Mouse (Mus musculus) regulatory T cell (primary cell): Measurements from ENCODE around the gene Acap1.
"Not testable (repeated sequence)": the region's sequence is repeated elsewhere in the genome, so short reads cannot be mapped to it uniquely, and the experiment has no call there.

Experiments
- in situ Hi-C: fragments of 300-600 bp; cut with MboI, MseI; formaldehyde crosslinking; loops from one replicate; pipeline ENCODE4 v1.15.1; 2025; ENCODE audit warnings: high pct_unique_total_duplicates

Gene Acap1

DNA sequence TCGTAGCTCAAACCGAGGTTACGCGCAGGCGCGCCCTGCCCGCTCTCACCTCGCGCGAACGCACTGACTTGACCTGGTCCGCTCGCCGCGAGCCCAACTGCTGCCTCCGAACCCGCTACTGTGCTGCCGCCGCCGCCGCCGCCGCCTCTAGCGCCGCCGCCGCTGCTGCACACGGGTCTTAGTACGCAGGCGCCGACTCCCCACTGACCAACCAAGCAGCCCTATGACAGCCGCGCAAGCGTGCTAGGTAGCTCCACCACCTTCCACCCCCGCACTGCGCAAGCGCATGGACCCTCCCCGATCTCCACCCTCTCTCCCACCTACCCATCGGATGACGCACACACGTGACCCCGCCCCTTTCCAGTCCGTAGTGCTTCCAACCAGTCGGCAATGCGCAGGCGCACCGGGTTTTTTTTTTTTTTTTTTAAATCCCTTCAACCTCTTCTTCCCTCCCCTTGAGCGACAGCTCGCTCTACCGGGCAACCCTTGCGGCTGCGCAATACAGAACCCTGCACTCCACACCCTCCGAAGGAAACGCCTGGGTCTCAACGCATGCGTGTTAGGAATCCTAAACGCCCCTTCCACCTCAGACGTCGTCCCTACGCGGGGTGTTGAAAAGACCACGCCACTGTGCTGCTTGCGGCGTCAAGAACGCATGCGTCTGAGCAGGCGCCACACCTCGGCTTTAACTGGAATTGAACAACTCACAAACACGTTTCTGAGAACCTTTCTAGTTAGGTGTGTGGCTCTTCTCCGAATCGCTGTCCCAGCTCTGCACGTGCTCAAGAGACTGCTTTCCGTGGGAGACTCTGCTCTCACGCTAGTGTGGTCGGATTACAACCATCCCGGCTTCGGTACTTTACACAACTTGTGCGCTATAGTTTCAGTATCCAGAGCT, 26.0 kb upstream of the Acap1 start, which contains the start of gene Eif5a:
Gene Eif5a (minus strand): TSS at position 845 of the 898 bp plus-strand sequence.
- in situ Hi-C loops = no loop called here

DNA sequence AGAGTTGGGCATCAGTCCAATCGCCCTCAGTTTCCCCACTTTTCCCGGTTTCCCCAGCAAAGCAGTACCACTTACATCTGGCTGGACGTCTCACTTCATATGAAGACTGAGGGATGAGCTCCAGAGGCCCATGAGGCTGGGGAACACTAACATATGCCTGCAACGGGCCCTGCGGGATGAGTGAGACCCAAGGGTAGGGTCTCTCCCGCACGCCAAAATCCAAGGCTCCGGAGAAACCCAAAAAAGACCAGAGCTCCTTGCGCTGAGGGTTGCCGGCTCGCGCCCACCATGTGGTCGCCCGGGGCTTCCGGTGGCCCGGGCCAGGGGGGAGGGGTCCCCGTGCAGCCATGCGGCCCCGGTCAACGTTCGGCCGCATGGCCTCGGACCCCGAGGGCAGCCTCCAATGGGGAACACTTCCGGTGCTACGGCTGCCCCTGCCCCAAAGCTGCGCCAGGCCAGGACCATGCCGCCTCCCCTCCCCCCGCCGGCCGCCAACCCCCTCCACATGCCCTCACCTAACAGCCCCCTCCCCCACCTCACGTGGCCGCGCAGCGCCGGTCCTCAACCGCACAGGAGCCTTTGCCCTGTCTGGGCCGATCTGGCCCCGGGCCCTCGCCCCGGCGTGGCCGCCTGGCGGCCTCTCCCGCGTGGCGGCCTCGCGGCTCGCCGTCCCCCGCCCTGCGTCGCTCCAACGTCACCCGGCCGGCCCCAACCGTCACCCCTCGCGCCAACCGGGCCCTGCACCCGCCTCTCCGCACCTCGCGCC, 25.1 kb upstream of the Acap1 start:
- in situ Hi-C loops = no loop called here

DNA sequence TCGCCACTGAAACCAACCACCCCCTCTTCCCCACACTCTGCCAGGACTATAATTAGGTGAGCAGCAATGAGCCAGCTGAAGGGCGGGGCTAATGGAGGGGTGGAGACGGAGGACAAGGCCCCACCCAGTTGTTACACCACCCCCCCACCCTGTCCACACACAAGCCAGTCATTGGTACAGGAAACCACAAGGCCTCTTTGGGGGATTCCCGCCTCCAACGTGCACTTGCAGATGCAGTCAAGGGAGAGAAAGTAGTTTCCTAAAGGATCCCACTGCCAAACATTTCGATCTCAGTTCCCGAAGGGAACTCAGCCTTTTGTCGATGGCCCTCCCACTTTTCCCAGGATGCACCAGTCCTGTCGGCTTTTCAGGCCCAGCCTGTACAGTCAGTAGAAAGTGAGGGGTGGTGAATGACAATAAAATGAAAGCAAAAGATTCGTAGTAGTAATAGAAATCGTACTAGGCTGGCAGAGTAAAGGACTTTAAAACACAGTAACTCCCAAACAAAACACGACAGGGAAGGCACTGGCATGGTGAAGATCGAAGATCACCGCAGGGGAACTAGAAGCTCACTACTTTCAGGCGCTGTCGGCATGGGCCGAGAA, 24.4 kb upstream of the Acap1 start:
- in situ Hi-C loops = no loop called here

DNA sequence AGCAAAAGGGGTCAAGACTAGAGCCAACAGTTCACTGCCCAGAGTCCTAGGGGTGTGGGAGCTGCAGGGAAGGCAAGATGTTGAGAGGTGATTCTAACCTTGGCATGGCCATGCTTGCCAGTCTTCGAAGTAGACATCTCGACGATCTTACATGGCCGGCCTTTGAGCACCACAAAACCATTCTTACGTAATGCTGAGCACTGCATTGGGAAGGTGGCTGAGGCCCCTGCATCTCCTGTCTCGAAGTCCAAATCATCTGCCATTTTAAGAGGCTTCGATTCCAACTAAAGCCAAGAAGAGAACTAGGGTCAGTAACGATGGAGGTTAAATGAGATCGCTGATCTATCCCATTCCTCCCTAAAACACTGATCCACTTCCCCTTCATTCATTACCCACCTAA, 23.7 kb upstream of the Acap1 start:
- in situ Hi-C loops = no loop called here

DNA sequence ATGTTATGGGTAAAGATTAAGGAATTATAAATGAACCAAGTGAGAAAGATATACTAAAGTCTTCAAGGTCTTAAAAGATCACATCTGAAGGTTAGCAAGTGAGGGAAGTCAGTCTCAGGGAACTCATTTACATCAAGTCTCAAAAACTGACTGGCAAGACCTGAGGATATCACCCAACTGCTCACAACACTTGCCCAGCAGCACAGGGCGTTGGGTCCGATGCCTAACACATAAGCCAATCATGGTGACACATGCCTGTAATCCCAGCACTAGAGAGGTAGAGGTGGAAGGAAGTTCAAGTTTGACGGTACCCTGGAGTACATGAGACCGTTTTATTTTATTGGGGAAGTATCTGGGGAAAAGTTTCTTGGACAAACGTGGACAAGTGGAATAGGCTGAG, 22.8 kb upstream of the Acap1 start:
- in situ Hi-C loops = no loop called here

DNA sequence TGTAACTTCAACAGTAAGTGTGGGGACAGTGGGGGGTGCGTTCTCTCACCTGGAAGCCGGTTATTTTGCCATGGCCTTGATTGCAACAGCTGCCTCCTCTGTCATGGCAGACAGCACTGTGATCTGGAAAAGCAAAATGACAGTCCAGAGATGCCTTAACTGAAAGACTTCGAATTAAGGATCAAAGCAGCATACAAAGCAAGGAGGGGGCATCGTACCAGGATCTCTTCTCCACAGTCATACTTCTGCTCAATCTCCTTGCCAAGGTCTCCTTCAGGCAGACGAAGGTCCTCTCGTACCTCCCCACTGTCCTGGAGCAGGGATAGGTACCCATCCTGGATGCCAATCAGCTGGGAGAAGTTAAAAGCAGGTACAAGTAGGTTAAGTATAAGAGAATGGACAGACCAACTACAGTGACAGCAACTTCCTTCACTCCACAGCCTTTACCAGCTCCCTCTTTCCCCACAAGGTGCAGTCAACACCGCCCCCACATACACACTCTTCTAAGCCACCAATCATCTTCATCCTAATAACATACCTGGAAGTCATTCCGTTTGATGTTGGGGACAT, 22.1 kb upstream of the Acap1 start:
- in situ Hi-C loops = no loop called here

DNA sequence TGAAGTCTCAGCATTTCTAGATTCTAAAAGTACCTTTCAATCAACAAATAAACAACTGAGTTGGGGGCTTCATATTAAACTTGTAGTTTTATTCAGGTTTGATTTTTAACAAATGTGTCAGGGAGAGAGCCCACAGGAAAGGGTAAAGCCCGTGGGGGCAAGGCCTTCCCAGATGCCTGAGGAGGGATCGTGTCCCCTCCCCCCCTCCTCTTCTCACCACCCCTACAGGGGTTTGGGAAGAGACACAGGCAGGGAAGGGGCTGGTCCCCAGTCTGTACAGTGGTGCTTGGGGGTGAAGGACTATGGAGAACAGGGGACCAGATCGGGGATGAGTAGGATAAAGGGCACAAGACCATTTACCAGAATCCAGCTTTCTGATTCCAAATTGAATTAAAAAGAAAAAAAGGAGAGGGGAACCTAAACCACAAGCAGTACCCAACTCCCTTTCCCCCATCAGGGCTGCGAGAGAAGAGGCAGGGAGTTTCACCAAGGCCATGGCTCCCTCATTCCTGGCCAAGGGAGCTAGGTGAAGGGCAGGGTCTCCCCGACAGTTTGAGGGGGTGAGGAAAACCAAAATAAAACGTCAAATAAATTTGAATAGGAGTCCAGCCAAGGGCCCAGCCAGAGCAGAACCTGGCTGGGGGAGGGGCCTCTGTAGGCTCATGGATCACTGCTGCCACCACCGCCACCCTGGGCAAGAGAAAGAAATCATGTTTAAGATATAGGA, 21.5 kb upstream of the Acap1 start:
- in situ Hi-C loops = not testable (repeated sequence)

DNA sequence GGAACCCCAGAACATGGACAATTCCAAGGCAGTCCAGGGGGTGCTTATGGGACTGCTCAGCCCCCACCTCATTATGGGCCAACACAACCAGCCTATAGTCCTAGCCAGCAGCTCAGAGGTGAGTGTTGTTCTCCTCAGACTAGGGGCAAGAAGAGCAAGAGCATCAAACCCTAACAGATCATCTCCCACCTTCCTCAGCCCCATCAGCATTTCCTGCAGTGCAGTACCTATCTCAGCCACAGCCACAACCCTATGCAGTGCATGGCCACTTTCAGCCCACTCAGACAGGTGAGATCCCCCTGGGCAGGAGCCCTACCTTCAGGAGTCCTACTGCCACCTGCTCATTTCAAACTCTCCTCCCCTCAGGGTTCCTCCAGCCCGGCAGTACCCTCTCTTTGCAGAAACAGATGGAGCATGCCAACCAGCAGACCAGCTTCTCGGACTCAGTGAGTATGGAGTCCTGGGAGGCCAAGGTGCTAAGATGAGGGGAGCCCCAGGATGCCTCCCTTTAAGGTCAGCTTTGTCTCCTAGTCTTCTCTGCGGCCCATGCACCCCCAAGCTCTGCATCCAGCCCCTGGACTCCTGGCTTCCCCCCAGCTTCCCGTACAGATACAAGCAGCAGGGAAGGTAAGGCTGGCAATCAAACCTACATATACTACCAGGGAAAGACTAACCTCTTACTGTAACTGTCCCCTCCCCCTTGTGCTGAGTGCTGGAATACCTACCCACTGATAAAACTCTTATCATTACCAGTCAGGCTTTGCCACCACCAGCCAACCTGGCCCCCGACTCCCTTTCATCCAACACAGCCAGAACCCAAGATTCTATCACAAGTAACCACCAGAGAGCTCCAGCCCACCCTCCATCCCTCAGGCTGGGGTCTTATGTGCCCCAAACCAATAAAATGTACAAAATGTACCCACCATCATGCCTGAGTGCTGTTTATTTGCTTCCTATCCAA, 20.6 kb upstream of the Acap1 start:
- in situ Hi-C loops = no loop called here

DNA sequence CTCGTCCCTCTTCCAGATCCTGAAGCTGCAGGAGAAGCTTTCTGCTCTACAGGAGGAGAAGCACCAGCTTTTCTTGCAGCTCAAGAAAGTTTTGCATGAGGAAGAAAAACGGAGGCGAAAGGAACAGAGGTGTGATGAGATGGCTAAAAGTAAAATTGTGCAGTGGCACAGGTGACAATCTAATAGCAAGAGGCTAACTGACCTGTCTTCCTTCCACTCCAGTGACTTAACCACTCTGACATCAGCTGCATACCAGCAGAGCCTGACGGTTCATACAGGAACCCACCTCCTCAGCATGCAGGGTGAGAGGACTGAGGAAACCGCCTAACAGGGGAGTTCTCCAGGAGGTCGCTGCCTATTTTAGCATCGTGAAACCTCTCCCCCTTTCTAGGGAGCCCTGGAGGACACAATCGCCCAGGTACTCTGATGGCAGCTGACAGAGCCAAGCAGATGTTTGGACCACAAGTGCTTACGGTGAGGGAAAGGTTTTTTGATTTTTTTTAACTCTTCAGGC, 19.6 kb upstream of the Acap1 start:
- in situ Hi-C loops = no loop called here

DNA sequence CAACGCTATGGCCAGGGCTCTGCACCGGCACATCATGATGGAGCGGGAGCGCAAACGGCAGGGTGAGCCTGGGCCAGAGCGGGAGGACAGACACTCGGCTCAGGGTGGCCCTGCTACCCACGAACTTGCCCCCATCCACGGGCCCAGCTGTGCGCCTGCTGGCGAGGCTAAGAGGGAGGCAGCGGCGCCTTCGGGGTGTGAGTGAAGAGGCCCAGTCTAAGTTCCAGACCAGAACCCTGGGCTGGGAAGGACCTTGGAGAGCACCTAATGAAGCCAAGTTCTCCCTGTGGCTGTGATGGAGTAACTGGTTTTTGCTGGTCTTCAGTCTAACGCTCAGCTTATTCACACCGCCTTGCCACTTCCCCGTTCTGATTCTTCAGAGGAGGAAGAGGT, 19.0 kb upstream of the Acap1 start:
- in situ Hi-C loops = no loop called here

DNA sequence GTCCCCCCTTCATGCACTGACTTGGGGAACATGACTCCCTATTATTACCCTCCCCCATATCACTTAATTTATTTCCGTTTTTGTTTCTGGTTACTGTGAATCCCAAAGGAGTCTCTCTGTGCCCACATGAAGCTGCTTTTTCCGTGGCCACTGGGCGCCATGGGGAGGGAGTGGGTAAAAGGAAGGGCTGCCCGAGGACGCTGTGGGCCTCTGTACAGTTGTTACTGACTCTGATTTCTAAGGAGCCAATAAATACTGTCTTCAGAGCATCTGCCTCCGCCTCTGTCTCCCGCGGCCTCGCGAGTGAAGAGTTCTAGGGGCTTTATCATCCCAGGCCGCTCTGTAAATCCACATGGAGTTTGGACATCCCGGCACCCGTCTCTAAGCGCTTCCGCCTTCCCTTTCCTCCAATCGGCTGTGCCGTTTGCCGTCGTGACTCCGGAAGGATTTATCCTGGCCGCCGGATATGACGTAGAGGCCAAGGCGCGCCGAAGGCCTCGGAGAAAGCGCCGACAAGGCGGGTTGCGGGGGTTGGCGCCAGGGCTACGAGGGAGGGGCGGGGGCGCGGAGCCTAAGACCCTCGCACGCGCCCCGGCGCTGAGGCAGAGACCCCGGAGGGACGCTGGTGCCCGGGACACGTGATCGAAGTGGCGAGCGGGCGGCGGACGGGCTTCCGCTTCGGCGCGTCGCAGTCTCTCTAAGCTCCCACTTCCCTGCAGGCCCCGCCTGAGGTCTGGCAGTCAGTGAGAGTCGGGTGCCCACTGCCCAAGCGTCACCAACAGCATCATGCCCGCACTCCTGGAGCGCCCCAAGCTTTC, 18.4 kb upstream of the Acap1 start, which contains the start of gene Gps2:
Gene Gps2 (plus strand): TSS at position 335 of the 818 bp plus-strand sequence.
- in situ Hi-C loops = no loop called here

DNA sequence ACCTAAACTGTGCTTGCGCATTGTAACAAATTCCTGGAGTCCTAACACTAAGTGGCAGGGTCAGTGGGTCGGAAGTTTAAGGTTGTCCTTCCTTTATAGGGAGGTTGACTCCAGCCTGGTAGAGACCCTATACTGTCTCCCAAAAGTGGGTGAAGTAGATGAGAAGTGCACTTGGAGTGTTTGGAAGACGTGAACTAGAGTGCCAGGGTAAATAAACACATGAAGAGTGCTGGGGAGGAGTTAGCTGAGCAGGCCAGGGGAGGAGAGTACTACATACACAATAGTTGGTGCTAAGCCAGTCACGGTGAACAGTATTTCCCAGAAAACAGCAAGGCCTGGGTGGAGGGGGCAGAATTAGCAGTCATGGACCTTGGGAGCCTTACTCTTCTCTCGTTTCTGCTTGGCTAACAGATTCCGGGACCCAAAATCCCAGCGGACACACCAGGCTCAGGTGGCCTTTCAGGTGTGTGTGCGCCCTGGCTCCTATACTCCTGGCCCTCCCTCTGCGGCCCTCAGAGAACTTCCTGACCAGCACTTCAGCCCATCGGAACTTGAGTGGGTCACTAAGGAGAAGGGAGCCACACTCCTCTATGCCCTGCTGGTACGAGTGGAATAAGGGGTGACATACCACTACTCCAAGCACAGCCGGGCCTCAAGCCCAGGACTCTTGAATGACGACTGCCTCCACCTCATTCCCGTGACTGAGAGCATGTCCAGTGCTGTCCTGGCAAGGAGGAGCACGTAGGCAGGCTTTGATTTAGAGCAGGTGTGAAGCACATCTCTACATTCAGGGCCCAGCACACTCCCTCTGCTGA, 17.6 kb upstream of the Acap1 start:
- in situ Hi-C loops = no loop called here

DNA sequence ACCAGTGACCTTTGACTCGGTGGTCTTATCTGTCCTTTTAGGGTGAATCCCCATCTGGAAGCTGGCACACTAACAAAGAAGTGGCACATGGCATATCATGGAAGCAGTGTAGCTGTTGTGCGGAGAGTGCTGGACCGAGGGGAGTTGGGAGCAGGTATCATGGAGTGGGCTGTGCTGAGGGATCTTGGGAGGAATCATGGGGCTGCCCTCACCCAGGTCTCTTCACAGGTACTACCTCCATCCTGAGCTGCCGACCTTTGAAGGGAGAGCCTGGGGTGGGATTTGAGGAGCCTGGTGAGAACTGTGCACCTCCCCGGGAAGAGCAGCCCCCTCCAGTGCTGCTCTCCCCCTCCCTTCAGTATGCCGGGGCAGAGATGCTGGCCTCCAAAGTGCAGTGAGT, 16.4 kb upstream of the Acap1 start:
- in situ Hi-C loops = no loop called here

DNA sequence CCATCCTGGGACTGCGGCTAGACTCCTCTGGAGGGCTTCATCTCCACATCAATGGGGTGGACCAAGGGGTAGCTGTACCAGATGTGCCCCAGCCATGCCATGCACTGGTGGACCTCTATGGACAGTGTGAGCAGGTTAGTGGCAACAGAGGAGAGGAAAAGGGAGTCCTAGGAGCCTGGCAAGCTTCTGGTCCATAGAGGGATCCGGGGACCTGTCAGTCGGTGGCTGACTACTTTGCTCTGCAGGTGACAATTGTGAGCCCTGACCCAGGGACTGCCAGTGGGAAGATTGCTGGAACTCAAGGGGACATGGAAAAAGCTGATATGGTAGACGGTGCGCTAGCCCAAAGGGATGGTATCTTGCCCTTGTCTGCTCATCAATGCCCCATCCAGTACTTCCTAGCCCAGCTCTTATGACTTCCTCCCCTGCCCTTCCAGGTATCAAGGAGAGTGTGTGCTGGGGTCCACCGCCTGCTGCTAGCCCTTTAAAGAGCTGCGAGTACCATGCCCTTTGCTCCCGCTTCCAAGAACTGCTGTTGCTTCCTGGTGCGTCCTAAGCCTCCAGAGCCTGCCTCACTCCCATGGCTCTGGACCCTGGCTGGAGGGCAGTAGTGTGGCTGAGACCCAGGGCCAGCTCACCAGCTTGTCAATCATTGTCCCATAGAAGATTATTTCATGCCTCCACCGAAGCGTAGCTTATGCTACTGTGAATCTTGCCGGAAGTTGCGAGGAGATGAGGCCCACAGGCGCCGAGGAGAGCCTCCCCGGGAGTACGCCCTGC, 15.6 kb upstream of the Acap1 start:
- in situ Hi-C loops = no loop called here

DNA sequence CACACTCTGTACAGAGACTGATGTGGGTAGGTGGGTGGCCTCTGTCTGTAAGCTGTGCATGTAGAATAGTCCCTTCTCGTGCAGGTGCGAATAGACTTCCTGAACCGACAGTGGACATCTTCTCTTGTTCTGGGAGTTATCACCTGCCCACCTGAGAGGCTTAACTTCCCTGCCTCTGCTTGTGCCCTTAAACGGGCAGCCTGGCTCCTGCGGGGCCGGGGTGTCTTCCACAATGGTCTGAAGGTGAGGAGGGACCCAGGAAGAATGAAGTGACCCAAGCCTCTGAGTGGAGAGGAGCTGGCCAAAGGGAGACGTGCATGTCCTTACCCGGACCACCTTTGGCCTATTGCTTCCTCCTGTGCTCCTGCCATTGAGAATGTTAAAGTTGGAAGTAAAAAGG, 14.8 kb upstream of the Acap1 start:
- in situ Hi-C loops = no loop called here

DNA sequence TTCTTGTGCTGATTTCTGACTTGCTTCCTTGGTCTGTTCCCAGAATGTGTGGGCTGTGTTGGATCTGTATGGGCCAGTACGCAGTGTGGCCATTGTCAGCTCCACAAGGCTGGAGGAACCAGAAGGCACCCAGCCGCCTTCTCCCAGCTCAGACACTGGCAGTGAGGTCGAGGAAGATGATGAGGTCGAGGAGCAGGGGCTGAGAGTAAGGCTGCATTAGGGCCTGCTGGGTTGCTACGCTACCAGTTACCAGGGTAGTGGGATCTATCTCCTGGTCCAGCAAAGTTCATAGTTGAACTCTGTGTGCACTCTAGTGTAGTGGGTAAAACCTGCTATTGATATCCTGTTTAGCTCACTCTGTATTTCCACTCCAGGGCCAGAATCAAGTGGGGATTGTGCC, 13.8 kb upstream of the Acap1 start:
- in situ Hi-C loops = no loop called here

DNA sequence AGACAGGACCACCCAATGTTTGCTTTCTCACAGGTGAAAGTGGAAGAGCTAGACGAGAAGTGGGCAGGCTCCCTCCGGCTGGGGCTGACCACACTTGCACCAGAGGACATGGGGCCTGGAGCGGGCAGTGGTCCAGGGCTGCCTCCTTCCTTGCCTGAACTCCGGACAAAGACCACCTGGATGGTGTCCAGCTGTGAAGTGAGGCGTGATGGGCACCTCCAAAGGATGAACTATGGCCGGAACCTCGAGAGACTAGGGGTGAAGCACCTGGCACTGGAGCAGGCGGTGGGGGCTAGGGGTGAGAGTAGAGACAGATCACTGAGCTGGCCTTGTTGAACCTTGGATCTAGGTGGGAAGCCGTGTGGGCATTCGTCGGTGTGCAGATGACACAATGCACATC, 13.3 kb upstream of the Acap1 start:
- in situ Hi-C loops = no loop called here
